Mouse (Mus musculus) gastrocnemius, postnatal 4 days (tissue): ENCODE results near the gene Lamc1. TPM values are rescaled to one million over a fixed set of nuclear protein-coding genes. Genes with fewer than 3 reads are reported as not detected.

Experiments
- DNase-seq, 2 experiments: peaks; one replicate each; pipeline ENCODE4 v3.0.0; 2021 to 2022; ENCODE audit warnings: low spot score in 2 of 2, mixed read lengths in 2 of 2
- total RNA-seq, 2 experiments: library from RNA; stranded (reverse); gene quantifications; 2 replicates each; pipeline ENCODE4 v1.2.3; 2021

The Lamc1 gene
- total RNA-seq, 2 experiments from 2014 or later, result 323 to 353 TPM

DNA sequence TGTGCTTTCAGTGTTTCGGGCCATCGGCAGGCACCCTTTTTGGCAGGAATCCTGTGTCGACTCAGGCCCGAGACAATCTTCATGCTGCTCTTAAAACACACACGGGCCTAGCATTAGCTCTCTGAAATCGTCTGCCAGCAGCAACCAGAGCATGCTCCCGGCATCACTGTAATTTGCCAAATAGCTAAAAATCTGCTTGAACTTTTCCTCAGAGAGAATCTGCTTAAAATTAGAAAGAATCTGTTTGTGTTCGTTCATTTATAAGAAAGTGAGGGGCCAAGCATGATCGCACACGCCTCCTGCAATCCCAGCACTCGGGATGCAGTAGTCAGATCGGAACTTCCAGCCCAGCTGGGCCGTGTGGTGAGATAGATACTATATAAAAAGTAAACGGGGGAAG lies 131.1 kb downstream of the Lamc1 start:
- no peak for DNase-seq

DNA sequence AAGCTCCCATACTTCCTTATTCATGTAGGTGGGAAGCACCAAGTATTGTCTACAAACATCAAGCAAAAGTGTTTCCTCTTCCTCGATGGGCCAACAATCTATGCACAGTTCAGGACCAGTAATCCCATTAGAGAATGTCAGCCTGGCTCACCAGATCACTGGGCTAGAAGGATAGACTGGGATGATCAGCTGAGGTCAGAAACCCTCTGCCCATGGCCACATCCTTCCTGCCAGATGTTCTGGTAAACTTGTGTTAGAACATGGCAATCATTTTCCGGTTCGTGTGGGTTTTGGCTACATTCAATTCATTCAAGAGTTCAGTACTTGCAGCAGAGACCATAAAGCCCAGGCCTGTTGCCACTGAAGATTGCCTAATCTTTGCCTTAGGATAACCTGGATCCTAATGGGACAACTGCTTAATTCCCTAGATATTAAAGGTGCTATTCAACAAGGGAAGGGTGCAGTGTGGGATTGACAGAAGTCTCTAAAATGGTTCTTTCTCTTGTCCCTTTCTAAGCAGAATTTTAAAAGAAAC lies 135.2 kb downstream of the Lamc1 start:
- no peak for DNase-seq

DNA sequence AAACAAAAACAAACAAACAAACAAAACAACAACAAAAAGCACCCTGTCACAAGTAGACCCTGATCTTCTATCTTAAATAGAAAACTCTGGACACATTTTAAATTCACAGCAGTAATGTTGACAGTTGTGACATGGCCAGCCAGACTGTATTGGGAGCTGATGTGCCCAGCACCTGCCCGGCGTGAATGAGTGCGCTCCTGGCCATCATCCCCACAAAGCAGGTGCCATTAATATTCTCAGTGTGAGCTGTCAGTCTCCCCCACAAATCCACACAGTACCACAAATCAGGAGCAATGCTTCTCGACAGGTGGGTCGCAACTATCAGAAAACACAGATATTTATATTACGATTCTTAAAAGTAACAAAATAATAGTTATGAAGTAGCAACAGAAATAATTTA lies 139.6 kb downstream of the Lamc1 start:
- DNase-seq, result no peak

DNA sequence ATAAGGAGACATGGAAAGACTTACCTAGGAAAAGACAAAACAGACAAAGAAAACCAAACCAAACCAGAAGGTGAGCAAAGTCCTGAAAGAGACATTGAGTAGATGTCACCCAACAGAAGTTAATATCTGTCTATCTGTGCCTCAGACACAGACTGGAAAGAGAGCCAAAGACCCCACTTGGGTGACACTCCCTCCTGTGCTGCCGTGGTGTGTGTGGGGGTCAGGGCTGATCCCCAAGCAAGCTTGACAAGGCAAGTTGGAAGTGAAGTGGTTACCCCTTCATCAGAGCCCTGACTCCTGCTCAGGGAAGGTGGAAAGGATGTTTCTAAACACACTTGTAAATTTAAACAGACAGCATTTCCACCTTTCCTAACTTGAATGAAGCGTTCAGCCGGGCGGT lies 140.2 kb downstream of the Lamc1 start:
- DNase-seq, result no peak

DNA sequence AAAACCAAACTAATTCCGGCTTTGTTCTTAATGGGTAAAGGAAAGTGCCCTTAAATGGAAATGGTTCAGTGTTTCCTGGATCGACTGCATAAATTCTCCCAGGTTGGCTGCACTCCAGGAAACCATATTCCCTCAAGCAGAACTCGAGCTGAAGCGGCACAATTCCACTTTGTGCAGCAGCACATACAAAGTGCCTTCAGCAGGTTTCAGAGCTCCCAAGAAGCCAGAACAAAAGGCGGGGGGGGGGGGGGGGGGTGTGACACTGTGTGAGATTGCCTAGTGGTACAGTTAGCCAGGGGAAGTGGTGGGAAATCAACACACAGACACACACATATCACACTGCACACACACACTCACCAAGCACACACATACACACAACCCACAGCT lies 140.7 kb downstream of the Lamc1 start:
- DNase-seq, result peak in 1 of 2 experiments; percentile 73

DNA sequence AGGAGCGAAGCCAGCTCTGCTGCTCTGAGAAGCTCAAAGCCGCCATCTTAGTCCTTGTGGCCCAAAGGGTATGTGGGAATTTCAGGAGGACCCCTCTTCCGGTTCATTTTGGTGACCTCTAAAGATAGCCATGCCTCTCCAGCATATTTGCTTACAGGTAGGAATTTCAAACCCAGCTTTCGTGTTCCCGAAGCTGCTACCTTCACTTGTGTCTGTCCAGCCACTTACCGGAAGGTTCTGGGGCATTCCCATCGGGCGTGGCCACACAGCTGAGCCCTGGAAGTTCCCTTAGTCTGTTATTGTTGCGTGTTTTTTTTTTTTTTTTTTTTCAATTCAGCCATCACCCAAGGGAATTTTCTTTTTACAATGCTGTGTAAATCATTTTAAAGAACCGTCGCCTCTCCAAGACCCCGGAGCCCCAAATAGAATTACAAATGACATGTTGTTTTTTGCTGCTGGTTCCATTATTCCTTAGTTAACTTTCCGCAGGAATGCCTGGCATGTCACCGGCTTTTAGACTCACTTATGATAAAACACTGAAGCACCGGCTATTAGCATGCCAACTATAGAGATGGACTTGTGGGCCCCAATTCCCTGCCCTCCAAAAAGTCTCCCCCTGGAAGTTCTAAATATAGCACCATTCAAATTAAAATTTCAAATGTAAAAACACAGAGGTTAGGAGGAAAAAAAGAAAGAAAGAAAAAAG lies 141.2 kb downstream of the Lamc1 start:
- DNase-seq, result no peak

DNA sequence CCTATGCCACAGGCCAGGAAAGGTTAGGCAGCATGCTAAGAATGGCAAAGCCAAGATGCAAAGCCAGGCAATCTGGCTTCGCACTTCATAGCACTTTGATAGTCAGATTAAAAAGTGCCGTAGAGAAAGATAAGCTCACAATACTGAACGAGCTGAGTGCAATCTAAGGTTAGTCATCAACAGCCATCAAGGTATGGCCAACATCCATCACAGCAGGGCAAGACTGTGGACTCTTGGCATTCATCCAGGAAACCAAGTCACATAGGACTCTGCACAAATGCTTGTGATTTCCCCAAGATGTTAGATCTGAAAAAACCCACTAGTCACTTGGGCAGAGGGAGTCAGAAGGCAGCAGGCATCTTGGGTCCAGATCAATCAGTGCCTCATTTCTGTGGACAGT lies 144.5 kb downstream of the Lamc1 start:
- DNase-seq, result no peak

DNA sequence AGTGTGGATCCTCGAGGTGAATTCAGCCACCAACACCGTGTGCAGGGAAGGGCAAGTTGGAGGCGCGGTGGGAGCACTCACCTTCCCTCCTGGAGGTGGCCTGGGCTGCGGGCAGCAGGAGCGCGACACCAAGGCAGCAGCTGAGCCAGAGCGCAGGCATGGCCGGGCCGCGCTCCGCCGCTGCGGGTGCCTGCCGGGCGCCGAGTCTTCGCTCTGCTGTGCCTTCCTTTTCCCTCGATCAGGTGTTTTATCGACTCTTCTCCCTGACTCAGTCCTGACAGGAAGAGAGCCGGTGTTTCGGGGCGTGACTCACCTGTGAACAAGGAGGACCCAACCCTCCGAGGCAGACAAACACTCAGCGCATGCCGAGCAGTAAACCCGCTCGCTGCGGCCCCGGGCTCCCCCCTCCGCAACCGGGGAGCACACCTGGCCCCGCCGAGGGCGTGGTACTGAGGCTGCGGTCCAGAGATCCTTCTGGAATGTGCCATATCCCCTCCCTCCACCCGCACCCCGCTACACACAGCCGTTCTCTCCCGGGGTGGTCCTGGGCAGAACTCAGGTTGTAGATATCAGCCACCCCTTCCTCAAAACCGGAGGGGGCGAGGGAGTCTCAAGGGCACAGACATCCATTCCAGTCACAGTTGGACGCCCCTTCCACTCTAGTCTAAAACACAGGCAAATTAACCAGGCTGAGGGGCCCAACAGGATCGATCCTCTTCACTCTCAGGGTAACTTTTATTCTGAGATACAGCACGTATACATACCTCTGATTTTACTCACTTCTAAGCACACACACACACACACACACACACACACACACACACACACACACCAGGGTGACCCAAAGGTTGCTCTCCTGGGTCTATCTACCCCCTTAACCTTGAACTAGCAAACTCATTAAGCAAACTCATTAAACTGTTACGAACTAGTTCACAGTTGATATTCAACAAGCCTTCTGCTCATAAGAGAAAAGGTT lies 146.5 kb downstream of the Lamc1 start, which contains the start of gene Lamc2:
Lamc2 (minus strand) TSS at position 620 of the 976 bp plus-strand sequence.
- DNase-seq, result no peak

DNA sequence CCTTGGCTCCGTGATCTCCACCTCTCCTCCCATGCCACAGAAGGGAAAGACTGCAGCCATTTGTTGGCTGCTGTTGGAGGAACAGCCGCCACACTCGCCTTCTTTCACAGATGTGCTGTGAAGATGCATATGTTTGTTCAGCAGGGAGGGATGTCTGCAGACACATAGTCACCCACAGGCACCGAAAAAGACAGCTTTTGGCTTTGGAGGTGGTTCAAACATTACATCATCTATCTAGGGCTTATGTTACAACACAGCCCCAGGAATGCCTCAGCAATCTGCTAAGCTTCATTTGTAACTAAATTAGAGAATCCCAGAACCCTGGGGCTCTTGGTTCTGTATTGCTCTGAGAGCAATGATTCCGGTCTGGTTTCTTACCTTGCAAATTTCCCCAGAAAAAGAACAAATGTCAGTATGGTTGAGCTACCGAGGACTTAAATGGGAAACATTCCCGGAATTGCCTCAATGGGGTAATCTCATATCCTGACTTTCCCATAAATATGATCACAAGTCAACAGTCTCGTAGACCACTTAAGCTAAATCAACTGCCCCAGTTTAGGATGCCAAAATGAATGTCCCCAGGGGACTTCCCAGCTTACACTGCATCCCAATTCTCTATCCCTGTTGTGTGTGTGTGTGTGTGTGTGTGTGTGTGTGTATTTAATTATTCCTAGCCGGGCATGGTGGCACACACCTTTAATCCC lies 151.8 kb downstream of the Lamc1 start:
- DNase-seq, result no peak

DNA sequence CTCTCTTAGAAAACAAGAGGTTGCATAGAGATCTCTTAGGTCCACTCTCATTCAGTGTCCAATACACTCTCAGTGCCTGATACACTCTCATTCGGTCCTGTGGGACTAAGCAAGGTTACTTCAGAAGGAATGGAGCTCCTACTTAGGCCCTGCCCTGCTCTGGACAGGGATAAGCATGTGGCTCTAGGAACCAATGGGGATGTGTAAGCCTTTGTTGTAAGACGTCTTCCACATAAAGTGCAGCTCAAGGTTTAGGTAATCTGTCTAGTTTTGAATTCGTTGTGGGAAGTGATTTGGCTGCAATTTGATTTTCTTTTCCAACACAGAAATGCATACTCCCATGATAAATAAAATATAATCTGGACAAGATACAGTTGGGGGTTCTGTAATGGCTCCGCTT lies 152.4 kb downstream of the Lamc1 start:
- no peak for DNase-seq

DNA sequence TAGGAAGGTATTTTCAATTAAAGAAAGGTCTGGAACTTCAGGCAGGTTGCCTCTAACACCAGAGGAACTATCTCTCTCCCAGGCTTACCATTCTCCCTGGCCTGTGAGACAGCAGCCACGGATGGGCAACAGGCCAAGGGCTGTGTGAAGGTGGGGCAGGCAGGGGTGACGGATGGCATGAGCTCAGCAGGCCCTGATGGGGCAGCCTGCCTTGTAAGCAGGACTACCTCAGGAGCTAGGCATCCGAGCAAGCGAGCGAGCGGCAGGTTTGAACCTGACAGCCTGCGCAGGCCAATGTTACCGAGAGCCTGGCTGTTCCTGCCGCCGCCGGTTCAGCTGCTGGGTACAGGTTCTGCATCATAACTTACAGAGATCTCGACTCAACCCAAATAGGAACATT lies 157.8 kb downstream of the Lamc1 start:
- DNase-seq, result peak; percentile 42 to 59

DNA sequence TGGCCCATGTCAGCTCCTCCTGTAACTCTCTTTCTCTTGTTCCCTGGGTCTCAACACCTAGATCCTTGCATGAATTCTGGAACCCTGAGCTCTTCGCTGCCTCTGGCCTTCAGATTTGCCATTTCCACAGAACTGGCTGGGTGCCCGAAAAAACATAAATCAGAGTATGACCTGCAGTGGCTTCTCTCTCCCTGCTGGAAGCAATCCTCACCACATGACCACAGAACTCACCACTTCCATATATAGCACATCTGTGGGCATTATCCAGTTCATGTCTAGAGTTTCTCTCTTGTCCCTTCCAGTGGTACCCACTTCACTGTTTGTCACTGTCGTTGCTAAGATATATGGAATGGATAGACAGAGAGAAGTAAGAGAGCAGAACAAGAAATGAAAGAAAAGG lies 159.3 kb downstream of the Lamc1 start:
- DNase-seq, result no peak

DNA sequence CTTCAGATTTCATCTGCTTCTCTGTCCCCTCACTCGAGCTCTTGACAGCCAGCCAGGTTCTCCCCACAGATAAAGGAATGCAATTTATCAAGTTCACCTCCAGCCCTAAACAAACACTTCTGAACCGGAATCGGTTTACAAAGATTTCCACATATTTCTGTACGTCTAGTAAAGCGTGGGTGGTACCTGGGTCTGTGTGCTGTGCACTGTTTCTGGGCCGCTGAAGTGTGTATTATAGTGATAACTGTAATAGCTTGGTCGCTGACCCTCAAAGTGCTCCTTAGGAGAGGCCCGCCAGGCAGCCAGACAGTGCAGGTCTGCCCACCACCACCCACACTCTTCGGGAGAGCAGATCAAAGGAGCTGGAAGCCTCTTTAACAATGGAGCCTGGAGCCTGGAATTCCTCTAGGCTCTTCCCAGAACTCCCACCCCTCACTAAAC lies 160.3 kb downstream of the Lamc1 start:
- DNase-seq, result no peak

DNA sequence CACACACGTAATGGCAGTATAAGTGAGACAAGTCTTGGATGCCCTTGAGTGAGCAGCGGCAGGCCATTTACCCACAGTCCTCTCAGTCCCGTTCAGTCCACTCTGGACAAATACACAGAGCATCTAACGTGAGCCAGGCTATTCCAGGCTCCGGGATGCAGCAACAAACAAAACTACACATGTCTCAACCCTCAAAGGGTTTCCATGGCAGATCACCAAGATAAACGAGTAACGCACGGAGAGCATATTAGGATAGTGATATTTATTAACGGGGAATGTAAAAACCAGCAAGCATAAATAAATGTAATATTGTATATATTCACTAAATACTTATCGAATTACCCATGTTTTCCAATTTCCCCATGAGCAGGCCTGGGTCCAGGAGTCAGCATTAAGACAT lies 161.6 kb downstream of the Lamc1 start:
- DNase-seq, result peak in 1 of 2 experiments; percentile 16

Other genes starting within 250 kb of the Lamc1 start
- 1 to 10 TPM; 2.1 to 2.9 TPM for gene Lamc2, start 146.3 kb downstream of the Lamc1 start, total RNA-seq
- gene Shcbp1l, start 92.4 kb upstream of the Lamc1 start, total RNA-seq, result under 1 TPM in 1 of 2 experiments, not detected in 1; 0.21 TPM
- 10 to 100 TPM; 86.7 to 95.6 TPM for gene Dhx9, start 154.9 kb upstream of the Lamc1 start, total RNA-seq
- gene Npl, start 217.3 kb upstream of the Lamc1 start, total RNA-seq, result 1 to 10 TPM; 5.2 to 5.6 TPM